Mouse (Mus musculus): ENCODE measurements around the gene Dhrs7c. TPM values are rescaled to one million over a fixed set of nuclear protein-coding genes. Genes with fewer than 3 reads are reported as not detected.

Dhrs7c gene
- 0.19 and 0.68 TPM in 2 replicates for polyA plus RNA-seq (2012; rRNA removed)

GRCm38 (mm10) chr11:67797931-67798330 lies at the start of gene Dhrs7c:
Gene Dhrs7c, plus strand, starts transcription at chr11:67798187.

DNA sequence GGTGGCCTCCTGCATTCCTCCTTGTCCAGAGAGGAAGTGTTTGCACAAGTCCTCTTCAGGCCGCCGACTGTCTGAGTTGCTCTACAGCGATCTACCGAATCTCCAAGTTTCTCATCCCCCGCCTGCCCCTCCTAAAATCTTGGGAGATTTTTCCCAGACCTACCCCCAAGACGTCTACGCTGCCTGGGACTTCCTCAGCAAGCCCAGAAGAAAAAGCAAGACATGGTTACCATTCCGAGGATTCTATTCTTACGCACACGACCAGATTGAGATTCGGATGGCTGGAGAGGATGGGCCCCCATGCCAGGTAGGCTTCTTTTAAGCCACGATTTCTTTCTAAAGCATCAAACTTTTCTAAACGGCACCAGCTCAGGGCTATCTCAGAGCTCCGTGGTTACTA lies 26.9 kb upstream of the Dhrs7c start, which contains the start of gene Glp2r:
Gene Glp2r, minus strand, starts transcription at position 101 of the 400 bp plus-strand sequence.

GRCm38 (mm10) chr11:67774379-67774778 lies 23.6 kb upstream of the Dhrs7c start, which contains the start of gene Gsg1l2:
Gene Gsg1l2, plus strand, starts transcription at chr11:67774608.

Other genes with a start within 250 kb of the Dhrs7c start
- 0.08 TPM in 1 of 2 replicates, not detected in the other for gene Rcvrn, start 102.9 kb upstream of the Dhrs7c start, polyA plus RNA-seq (2012; rRNA removed)
- 0.26 and 0.29 TPM in 2 replicates for gene Glp2r, start 27.0 kb upstream of the Dhrs7c start, polyA plus RNA-seq (2012; rRNA removed)
- not detected in 2 replicates for gene Gsg1l2, start 23.6 kb upstream of the Dhrs7c start, polyA plus RNA-seq (2012; rRNA removed)
- 3.7 and 5.2 TPM in 2 replicates for gene Usp43, start 124.0 kb downstream of the Dhrs7c start, polyA plus RNA-seq (2012; rRNA removed)
- gene Cfap52, start 167.5 kb downstream of the Dhrs7c start, polyA plus RNA-seq (2012; rRNA removed) = not detected in 2 replicates
- 0.77 and 1.2 TPM in 2 replicates for gene Stx8, start 168.0 kb downstream of the Dhrs7c start, polyA plus RNA-seq (2012; rRNA removed)